Mouse (Mus musculus) Muller cell, postnatal 12 days (primary cell): Measurements from ENCODE around the gene Gm10570.
A peak's percentile ranks its signal among the peaks of the same experiment; 100 is the strongest.

Experiments
- DNase-seq: peaks from one replicate; pipeline ENCODE4 v3.0.0-alpha.2; 2015; ENCODE audit errors: inconsistent ontology term

Gm10570 gene

DNA sequence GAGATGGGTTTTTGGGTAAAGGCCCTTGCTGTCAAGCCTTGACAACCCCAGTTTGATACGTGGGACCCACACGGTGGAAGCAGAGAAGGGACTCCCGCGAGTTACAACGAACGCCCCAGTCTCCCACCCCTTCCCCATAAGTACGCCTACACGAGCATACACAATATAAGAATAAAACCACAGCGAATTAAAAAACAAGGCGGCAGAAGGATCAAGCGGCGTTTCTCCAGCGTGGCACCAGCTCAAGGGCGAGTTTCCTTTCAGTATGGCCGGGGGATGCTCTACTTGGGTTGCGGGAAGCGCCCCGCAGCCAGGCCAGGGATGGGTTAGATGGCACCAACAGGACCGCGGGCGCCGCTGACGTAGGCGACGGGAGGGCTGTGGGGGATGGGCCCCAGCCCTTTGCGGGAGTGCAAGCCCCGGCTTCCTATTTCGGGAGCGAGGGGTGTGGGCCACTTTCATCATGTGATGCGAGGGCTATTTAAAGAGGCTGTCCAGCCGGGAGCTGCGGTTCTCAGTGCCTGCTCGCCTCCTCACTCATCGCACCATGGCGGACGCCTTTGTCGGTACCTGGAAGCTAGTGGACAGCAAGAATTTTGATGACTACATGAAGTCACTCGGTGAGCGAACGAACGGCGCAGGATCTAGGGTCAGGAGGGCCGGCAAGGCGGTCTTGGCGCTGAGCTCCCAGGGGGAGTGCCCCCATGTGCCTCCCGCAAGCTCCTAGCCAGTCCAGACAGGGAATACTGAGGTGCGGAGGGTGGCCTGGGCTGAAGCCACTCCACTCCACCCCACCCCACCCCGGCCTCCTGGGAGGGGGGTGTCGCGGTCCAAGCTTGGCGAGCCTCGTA, at the start of gene Gm10570, which contains the start of gene Fabp3:
Gene Gm10570 (minus strand): TSS at position 444 of the 851 bp plus-strand sequence.
Gene Fabp3 (plus strand): TSS at position 365 of the 851 bp plus-strand sequence.
- peak; percentile 69 for DNase-seq

DNA sequence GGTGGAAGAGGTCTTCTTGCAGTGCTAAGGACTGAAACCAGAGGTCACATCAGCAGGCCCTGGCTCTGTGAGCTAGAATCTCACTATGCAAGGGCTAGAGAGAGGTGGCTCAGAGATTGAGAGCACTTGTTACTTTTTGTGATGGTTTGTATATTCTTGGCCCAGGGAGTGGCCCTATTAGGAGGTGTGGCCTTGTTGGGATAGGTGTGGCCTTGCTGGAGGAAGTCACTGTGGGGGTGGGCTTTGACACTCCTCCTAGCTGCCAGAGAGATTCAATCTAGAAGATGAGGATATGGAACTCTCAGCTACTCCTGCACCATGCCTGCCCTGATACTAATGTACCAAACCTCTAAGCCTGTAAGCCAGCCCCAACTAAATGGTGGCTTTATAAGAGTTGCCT, 49.5 kb upstream of the Gm10570 start:
- DNase-seq = no peak

DNA sequence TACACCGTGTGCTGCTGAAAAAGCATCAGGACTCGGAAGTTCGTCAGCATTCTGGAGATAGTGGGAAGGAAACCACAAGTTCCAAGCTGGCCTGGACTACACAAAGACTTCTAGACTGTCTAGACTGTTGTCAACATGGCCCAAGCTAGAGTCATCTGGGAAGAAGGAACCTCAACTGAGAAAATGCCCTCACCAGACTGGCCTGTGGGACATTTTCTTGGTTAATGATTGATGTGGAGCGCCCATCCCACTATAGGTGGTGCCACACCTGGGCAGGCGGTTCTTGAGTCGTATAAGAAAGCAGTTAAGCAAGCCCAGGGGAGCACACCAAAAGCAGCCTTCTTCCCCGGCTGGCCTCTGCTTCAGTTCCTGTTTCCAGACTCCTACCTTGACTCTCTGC, 44.1 kb upstream of the Gm10570 start:
- DNase-seq = no peak

DNA sequence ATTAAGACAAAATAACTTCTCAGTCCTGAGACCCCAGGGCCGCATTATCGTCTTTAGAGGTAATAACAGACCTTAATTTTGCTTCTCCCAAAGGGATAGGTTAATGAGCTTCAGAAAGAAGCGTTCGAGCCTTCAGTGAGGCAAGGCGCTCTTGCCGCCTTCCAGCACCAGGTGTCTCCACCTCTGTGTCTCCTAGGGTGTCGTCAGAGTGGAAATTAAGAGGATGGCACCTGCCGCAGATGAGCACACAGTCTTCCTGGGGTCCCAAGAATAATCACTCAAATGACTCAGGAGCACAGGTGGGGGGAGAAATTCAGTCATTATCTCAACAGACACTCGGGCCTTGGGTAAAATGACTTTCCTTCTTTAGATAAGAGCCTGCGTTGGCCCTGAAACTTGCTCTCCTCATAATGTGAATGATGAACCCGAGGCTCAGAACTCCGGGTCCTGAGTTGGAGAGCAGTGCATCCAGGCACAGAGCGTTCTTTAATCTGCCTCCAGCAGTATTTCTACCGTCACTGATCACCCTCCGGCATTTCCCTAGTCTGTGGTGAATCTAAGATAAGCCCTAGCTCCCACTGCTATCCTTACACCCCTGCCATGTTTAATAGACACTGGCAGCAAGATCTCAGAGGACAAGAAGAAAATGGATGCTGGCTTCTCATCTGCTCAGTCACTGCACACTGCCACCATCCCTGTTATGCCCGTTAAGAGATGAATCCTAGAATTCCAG, 42.4 kb upstream of the Gm10570 start:
- DNase-seq = no peak

DNA sequence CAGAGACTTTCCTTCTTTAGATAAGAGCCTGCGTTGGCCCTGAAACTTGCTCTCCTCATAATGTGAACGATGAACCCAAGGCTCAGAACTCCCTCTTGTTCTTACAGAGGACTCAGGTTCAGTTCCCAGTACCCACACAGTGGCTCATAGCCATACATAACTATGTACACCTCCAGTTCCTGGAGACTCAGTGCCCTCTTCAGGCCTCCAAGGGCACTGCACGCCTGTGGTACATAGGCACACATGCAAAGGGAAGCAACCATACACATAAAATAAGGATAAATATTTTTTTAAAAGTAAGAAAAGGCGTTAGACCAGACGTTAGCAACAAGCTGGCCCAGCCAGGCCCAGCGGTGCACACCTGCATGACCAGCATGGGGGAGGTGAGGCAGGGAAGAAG, 41.2 kb upstream of the Gm10570 start:
- DNase-seq = no peak

DNA sequence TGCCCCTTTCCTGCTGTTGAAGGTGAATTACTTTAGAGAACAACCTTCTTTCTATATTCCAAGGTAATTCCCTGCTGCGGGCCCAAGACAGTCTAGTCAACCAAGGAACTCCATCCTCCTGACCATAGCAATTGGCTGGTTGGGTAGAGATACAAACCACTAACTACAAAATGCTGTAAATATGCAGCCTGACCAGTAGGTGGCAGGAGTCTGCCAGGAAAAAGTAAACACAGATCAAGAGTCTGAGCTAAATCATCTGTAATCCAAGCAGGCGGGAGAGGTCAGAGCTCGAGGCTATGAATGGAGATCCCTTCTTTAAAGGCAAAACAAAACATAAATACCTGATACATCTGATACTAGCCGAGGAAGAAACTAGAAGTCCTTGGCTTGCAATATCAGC, 33.2 kb upstream of the Gm10570 start:
- DNase-seq = peak; percentile 18

DNA sequence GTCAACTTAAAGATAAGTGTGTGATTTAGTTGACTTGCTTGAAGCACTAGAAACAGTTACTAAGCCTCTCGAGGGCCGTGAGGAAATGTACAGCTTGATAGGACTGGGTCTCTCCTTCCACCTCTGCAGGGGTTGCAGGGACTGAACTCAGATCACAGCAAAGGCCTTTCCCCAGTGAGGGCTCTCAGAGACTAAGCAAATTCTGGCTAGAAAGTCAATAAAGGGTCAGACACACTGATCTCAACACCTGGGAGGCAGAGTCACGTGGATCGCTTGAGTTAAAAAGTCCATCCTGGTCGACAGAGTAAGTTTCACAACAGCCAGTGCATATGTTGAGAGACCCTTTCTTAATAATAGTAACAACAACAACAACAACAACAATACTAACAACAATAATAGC, 27.4 kb upstream of the Gm10570 start:
- DNase-seq = no peak

DNA sequence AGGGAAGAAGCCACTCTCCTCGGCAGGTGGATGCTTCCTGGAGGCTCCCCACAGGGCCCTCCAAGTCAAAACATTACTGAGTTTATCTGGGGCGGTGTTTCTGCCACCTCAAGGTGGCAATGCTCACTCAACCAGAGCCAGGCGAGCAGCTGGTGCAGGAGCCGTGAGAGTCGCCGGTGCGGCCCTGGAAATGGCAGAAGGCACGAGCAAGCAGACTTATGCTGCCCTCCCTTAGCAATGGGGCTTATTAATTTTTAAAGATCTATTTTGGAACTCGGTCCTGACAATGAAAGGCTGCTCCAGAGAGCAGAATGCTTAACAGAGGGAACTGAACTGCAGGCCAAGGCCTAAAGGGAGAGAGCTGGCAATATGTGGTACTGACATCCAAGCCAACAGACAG, 18.9 kb upstream of the Gm10570 start:
- DNase-seq = no peak

DNA sequence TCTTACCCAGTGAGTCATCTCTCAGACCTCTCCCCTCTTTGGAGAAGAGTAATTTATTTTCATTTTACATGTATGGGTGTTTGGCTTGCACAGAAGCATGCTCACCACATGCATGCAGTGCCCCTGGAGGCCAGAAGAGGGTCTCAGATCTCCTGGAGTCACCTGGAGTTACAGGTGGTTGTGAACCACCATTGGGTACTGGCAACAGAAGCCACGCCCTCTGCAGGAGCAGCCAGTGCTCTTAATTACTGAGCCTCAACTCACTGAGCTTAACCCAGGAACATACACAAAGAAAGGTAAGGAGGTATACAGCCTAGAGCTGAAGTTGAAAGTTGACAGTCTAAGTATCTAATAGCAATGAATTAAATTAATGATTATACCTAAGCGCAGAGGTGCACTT, 17.0 kb upstream of the Gm10570 start:
- DNase-seq = no peak

DNA sequence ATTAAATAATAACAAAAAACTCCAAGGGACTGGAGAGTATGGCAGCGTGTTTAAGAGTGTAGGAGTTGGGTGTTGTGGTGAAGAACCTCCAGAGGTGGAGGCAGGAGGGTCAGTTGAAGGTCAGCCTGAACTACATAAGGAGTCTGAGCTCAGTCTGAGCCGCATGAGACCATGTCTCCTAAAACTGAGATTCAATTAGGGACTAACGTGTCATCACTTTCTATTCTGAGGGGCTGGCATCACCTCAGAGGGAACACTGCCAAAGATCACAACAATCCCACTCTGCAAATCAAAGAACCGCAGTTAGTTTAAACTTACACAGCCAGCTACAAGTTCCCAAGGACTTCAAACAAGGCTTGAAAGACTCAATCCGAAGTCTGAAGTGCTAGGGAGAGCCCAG, 15.1 kb upstream of the Gm10570 start:
- DNase-seq = no peak

DNA sequence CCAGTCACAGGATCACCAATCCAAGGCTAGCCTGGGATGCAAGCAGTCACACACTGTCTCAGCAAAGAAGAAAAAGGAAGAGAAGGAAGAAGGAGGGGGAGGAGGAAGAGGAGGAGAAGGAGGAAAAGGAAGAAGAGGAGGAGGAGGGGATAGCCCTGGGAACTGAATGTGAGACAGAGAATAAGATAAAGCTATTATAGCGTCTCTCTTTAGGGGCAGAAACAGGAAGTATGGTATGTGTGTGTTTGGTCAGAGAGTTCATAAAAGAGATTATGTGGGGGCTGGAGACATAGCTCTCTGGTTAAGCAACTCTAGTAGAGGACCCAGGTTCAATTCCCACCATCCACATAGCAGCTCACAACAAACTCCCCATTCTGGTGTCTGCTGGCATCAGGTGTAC, 14.7 kb upstream of the Gm10570 start:
- no peak for DNase-seq

DNA sequence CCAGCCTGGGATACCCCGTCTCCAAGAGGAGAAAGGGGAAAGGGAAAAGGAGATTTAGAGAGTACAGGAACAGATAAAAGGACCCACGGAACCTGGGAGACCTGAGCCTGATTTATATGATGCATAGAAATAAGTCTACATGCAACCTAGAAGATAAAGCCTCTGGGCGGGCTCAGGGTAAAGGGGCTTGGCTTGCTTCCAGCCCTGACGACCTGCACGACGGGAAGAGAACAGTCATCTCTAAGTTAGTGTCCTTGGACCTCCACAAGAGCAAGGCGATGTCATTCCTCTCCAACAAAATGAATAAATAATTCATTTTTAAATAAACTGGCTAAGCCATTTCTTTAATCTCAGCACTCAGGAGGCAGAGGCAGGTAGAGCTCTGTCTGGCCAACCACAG, 14.1 kb upstream of the Gm10570 start:
- DNase-seq = no peak

DNA sequence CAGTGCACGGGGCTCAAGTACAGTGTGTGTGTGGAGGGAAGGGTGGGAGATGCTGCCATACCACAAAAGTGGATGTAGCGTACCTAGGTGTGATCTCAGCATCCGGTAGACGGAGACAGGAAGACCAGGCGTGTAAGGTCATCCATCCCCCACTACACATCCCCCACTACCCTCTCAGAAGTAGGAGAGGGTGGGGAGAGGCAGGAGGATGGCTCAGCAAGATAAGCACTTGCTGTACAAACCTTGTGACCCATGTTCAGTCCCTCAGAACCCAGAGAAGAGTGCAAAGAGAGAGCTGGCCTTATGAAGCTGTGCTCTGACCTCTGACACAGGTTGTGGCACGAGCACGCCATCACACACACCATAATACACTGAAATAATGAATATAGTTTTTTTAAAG, 13.2 kb upstream of the Gm10570 start:
- no peak for DNase-seq

DNA sequence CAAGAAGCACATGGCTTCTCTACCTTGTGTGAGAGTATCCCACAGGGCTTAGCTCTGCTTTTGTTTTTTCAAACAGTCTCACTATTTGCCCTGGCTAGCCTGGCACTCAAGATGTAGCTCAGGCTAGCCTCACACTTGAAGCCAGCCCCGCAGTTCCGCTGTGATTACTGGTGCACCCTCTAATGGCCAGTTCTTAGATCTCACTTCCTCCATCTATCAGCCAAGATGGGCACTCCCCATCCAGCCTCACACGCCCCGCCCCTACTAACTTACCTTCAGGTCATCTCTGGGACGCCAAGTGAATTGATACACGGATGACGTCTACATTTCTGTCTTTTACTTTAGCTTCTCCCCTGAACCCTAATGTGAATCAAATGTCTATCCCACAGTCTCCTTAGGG, 11.1 kb upstream of the Gm10570 start:
- DNase-seq = no peak

DNA sequence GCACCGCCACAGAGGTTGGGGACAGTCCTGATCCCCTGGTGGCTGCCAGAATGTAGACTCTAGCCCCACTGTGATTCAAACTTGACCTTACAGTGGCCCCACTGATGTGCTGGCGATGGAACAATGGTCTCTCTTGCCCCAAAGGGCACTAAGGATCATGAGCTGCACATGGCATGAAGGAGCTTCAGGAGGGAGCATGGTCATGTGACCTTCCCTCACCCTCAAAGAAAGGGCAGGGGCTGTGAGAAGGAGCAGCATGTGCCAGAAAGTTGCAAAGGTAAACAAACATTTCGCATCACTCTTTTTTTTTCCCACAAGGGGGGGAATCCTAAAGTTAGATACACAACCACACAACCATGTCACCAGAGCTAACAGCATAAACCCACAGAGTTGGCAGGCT, 9.6 kb upstream of the Gm10570 start:
- DNase-seq = no peak

DNA sequence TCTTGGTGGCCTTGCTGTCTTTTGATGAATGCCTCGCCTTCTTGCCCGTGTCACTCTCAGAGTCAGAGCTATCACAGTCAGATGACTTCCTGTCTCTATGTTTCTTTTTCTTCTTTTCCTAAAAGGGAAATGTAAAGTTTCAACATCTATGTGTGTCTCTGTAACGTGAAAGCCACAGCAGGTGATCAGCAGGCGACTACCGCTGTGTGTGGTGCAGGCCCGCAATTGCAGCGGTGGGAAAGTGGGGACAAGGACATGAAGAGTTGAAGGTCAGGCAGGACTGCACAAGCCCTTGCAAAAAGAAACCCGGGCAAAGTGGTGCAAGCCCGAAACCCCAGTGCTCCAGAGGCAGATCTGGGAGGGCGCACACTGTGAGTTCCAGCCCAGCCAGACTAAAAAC, 8.2 kb upstream of the Gm10570 start:
- DNase-seq = no peak

DNA sequence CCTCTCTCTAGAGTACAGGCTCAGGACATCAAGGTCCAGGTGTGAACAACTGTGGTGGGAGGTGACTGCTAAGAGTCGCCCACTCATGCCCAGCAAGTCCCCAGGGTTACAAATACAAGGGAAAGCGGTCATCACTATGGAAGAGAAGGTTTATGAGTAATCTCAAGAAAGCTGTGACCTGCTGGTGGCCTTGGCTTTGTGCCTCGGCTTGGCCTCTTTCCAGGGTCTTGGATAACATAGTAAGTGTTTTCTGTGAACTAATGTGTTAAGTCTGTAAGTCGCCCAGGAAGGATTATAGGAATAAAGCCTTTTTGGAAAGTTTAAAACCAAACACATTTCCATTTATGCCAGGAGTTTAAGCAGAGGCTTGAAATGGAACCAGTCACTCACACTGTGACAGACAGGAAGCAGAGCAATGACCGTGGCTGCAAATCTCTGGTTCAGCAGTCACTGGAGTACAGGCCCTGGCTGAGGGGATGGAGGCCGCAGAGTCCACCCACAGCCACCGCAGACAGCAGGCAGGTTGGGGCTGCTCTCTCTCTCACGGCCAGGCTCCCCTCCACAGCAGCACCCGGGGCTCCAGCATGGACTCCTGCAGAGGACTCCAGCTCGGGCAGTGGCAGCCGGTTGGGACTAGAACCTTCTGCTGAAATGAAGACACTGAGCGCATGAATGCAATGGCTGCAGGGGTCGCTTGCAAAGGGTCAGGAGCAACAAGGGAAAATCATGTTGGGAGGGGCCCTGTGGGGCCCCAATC, 7.5 kb upstream of the Gm10570 start:
- peak; percentile 39 for DNase-seq

DNA sequence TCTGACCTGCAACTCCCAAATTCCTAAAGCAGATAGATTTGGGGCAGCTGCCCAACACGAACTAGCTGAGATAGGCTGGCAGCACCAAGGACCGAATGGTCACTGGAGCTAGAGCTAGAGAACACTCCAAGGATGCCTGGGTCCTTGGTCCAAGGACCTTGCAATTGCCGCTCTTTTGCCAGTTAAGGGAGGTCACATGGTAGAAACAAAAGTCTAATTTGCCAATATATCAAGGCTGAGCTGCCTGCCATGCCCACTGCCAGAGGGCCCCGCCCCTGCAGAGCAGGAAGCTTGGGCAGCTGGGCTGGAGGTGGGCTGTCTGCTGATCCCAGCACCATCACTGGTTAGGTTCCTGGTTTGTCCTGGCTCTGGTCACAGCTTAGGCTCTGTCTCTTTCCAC, 5.1 kb upstream of the Gm10570 start:
- no peak for DNase-seq

DNA sequence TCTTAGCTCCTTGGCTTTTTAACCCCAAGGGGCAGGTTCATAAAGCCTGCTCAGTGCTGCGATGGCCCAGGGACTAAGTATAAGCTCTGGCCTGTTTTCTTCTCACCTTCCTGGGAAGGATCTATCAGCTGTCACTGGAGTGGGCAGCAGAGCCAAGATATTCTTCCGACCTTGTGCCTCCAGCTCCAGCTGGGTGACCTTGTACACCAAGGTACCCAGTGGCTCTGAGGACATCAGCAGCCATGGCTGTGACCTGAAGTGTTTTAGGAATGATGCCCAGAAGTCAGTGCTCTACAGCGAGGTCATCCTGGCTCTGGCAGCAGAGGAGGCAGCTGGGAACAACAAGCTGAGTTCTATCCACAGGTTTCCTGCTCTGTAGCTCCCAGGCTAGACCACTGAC, 4.1 kb upstream of the Gm10570 start:
- DNase-seq = no peak

DNA sequence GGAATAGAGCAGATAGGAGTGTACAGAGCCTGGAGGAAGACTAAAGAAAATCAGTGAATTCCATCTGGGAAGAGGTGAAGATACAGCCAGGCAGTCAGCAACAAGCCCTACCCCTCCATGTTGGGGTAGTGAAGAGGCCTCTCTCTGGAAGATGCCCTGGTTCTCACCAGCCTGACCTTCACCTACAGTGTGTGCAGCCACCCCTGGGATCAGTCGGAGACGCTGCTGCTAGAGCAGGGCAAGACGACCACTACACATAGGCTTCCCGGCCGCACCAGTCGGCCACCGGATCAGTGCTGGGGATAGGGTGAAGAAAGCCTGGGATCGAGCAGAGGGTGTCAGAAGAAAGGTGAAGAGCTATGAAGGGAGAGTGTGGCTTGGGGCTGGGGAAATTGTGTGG, 780 bp upstream of the Gm10570 start:
- no peak for DNase-seq

DNA sequence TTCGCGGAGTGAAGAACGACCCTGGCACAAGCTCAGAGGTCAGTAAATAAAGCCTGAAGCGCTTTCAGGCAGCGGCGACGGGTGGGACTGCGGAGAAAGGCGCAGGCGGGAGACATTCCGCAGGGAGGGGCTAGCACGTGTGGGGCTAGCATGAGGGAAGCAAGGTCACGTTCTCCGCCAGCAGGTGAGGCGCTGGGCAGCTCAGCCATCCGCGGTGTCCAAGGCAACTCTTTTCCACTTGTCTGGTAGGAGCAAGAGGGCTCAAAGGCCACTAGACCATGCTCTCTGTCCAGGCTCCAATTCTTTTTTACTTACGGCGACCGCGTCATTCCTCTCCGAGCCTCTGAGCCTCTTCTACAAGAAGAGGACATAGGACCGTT, 633 bp downstream of the Gm10570 start:
- DNase-seq = peak; percentile 63

DNA sequence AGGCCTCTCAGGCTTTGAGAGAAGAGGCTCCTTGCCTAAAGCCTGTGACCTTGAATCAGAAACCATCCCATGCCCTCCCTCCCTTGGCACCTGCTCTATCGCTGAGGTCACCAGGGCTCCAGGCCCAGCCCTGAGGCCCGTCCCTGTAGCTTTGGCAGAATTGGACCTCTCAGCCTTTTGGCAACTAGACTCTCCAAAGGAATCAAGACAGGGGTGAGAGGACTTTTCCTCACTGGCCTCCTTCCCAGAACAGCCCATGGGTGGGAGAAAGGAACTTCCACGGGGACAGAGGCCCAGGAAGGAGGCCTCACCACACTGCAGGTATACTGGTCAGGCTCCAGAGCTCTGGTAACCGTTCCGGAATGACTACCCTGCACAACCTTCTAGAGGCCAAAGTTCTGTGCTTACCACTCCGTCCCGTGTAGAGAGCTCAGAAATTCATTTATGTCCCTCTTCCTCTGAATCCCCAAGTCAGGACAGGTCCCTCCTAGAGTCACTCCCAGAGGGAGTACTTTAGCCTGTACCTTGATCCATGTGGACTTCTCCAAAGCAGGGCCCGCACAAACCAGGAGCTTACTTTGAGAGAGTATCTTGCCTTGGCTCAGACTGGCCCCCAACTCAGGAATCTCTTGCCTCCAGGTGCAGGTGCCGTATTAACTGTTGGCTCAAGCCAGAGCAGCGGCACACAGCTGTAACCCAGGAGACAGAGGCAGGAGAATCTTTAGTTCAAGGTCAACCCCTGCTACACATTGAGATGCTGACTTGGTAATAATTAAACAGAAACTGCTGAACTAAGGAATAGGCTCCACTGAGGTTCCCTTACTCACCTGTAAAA, 1.5 kb downstream of the Gm10570 start:
- no peak for DNase-seq
